Mouse (Mus musculus): ENCODE data around the gene Slc10a7. TPM values are rescaled to one million over a fixed set of nuclear protein-coding genes. Genes with fewer than 3 reads are reported as not detected.
A peak's percentile ranks its signal among the peaks of the same experiment; 100 is the strongest.
"Not testable (repeated sequence)": the region's sequence is repeated elsewhere in the genome, so short reads cannot be mapped to it uniquely, and the experiment has no call there.

Slc10a7 gene
- polyA plus RNA-seq, 1 experiment from 2014 or later, result 19.2 TPM

- no peaks in the 10 kb centered on the region for H3K27me3 ChIP-seq
- peaks cover 28% of the 10 kb centered on the region for H3K36me3 ChIP-seq
- H3K27ac ChIP-seq, result no peak overlapping the region
- no peak overlapping the region for H3K4me2 ChIP-seq
- ATAC-seq (replicated peaks; ENCODE audit: low FRiP score), result no peak
- H3K4me3 ChIP-seq (replicated peaks), result no peak overlapping the region
- H3K4me1 ChIP-seq, result no peaks in the 10 kb centered on the region
- no peaks in the 10 kb centered on the region for H3K9me3 ChIP-seq (replicated peaks)
- no peak overlapping the region for H3K9ac ChIP-seq
- 70% methylated on average over 11 of the region's 11 CpGs for WGBS
Measured at GRCm38 (mm10) chr8:78703068-78703820, 194.1 kb downstream of the Slc10a7 start.

DNA sequence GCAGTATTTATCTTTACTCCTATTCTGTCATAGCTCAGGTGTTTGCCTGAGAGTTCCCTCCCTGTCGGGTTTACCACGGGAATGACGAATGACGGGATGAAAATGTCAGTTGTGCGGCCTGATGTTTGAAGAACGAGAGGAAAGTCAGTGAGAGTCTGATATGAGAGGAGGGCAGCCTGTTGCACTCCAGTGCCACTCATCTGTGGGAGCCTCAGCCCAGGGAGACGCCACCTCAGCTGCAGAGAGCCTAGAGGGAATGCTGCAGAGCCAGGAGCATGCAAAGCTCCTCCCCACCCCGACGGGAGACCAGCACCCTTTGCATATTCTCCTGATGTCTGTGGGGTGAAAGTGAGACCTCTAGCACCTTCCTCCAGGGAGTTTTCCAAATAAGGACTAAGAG, 196.8 kb downstream of the Slc10a7 start:
- no peak for ATAC-seq (replicated peaks; ENCODE audit: low FRiP score)
- Histone ChIP-seq H3K27me3 (no peaks in the 10 kb centered on the region), H3K36me3 (peaks cover 29% of the 10 kb centered on the region), H3K27ac (no peak overlapping the region), H3K4me2 (no peak overlapping the region), H3K9me3 (replicated peaks) (no peaks in the 10 kb centered on the region), H3K4me1 (no peaks in the 10 kb centered on the region), H3K4me3 (replicated peaks) (no peak overlapping the region), H3K9ac (no peak overlapping the region)
- 38% methylated on average over 9 of the region's 9 CpGs for WGBS

- no peak overlapping the region for H3K27ac ChIP-seq
- no peak overlapping the region for H3K4me2 ChIP-seq
- 74% methylated on average over 11 of the region's 11 CpGs for WGBS
- no peaks in the 10 kb centered on the region for H3K27me3 ChIP-seq
- H3K9ac ChIP-seq, result no peak overlapping the region
- H3K4me3 ChIP-seq (replicated peaks), result no peak overlapping the region
- ATAC-seq (replicated peaks; ENCODE audit: low FRiP score), result no peak
- H3K36me3 ChIP-seq, result peaks cover 14% of the 10 kb centered on the region; the same call in 1 of the 2 replicates
- H3K4me1 ChIP-seq, result no peaks in the 10 kb centered on the region
- H3K9me3 ChIP-seq (replicated peaks), result no peaks in the 10 kb centered on the region
Measured at GRCm38 (mm10) chr8:78709948-78710644, 200.9 kb downstream of the Slc10a7 start.

- Histone ChIP-seq H3K9ac (no peak overlapping the region), H3K4me2 (no peak overlapping the region), H3K4me1 (no peaks in the 10 kb centered on the region), H3K4me3 (replicated peaks) (no peak overlapping the region), H3K27me3 (no peaks in the 10 kb centered on the region), H3K27ac (no peak overlapping the region), H3K36me3 (peaks cover 14% of the 10 kb centered on the region; the same call in 1 of the 2 replicates), H3K9me3 (replicated peaks) (no peaks in the 10 kb centered on the region)
- 91% methylated on average over 10 of the region's 10 CpGs for WGBS
- no peak for ATAC-seq (replicated peaks; ENCODE audit: low FRiP score)
Measured at GRCm38 (mm10) chr8:78710961-78711360, 201.8 kb downstream of the Slc10a7 start.

- Histone ChIP-seq H3K9ac (no peak overlapping the region), H3K36me3 (peaks cover 3% of the 10 kb centered on the region; the same call in 1 of the 2 replicates), H3K27ac (no peak overlapping the region), H3K9me3 (replicated peaks) (no peaks in the 10 kb centered on the region), H3K4me2 (no peak overlapping the region), H3K4me1 (peaks cover 8% of the 10 kb centered on the region), H3K27me3 (no peaks in the 10 kb centered on the region), H3K4me3 (replicated peaks) (no peak overlapping the region)
- no peak for ATAC-seq (replicated peaks; ENCODE audit: low FRiP score)
- WGBS, result 78% methylated on average over 4 of the region's 4 CpGs
Measured at GRCm38 (mm10) chr8:78714880-78715279, 205.7 kb downstream of the Slc10a7 start.

- Histone ChIP-seq H3K27me3 (no peaks in the 10 kb centered on the region), H3K36me3 (no peaks in the 10 kb centered on the region), H3K4me1 (peaks cover 22% of the 10 kb centered on the region), H3K4me3 (replicated peaks) (no peak overlapping the region), H3K9ac (no peak overlapping the region), H3K4me2 (no peak overlapping the region), H3K9me3 (replicated peaks) (no peaks in the 10 kb centered on the region), H3K27ac (no peak overlapping the region)
- ATAC-seq (replicated peaks; ENCODE audit: low FRiP score), result no peak
- 92% methylated on average over 7 of the region's 7 CpGs for WGBS
Measured at GRCm38 (mm10) chr8:78716546-78716945, 207.4 kb downstream of the Slc10a7 start.

- H3K27ac ChIP-seq; H3K9me3 ChIP-seq (replicated peaks); ATAC-seq (replicated peaks; ENCODE audit: low FRiP score); H3K9ac ChIP-seq; H3K36me3 ChIP-seq; H3K4me2 ChIP-seq; H3K27me3 ChIP-seq; H3K4me3 ChIP-seq (replicated peaks): not testable (repeated sequence)
- peaks cover 22% of the 10 kb centered on the region for H3K4me1 ChIP-seq
- WGBS, result 88% methylated on average over 10 of the region's 10 CpGs
Measured at GRCm38 (mm10) chr8:78717191-78717590, 208.0 kb downstream of the Slc10a7 start.

GRCm38 (mm10) chr8:78719279-78720040, 210.3 kb downstream of the Slc10a7 start:
- Histone ChIP-seq H3K9ac (no peak overlapping the region), H3K4me3 (replicated peaks) (no peak overlapping the region), H3K4me1 (peaks cover 22% of the 10 kb centered on the region), H3K27ac (peak overlapping the region; percentile 51; the same call in 1 of the 2 replicates), H3K4me2 (no peak overlapping the region), H3K9me3 (replicated peaks) (no peaks in the 10 kb centered on the region), H3K36me3 (0 out of 2 replicates have a peak, but pooled peaks cover 4% of the 10 kb centered on the region), H3K27me3 (no peaks in the 10 kb centered on the region)
- ATAC-seq (replicated peaks; ENCODE audit: low FRiP score), result no peak
- WGBS, result 76% methylated on average over 10 of the region's 10 CpGs

- no peak for ATAC-seq (replicated peaks; ENCODE audit: low FRiP score)
- Histone ChIP-seq H3K27ac (peak overlapping the region; percentile 51), H3K9ac (no peak overlapping the region), H3K4me3 (replicated peaks) (no peak overlapping the region), H3K9me3 (replicated peaks) (no peaks in the 10 kb centered on the region), H3K4me1 (peaks cover 22% of the 10 kb centered on the region), H3K4me2 (no peak overlapping the region), H3K36me3 (0 out of 2 replicates have a peak, but pooled peaks cover 4% of the 10 kb centered on the region), H3K27me3 (no peaks in the 10 kb centered on the region)
- 45% methylated on average over 8 of the region's 8 CpGs for whole genome bisulfite sequencing
Measured at GRCm38 (mm10) chr8:78720041-78720414, 210.9 kb downstream of the Slc10a7 start.

GRCm38 (mm10) chr8:78721576-78721975, 212.4 kb downstream of the Slc10a7 start:
- no peaks in the 10 kb centered on the region for H3K9me3 ChIP-seq (replicated peaks)
- H3K4me1 ChIP-seq, result peaks cover 22% of the 10 kb centered on the region
- no peaks in the 10 kb centered on the region for H3K27me3 ChIP-seq
- H3K27ac ChIP-seq, result peak overlapping the region; percentile 52; the same call in 1 of the 2 replicates
- 0 out of 2 replicates have a peak, but pooled peaks cover 4% of the 10 kb centered on the region for H3K36me3 ChIP-seq
- H3K9ac ChIP-seq, result no peak overlapping the region
- ATAC-seq (replicated peaks; ENCODE audit: low FRiP score), result no peak
- WGBS, result 88% methylated on average over 5 of the region's 5 CpGs
- H3K4me2 ChIP-seq, result no peak overlapping the region
- H3K4me3 ChIP-seq (replicated peaks), result no peak overlapping the region

GRCm38 (mm10) chr8:78722201-78722600, 213.1 kb downstream of the Slc10a7 start:
- no peaks in the 10 kb centered on the region for H3K27me3 ChIP-seq
- no peaks in the 10 kb centered on the region for H3K9me3 ChIP-seq (replicated peaks)
- peaks cover 22% of the 10 kb centered on the region for H3K4me1 ChIP-seq
- H3K27ac ChIP-seq, result no peak overlapping the region
- no peak overlapping the region for H3K9ac ChIP-seq
- H3K36me3 ChIP-seq, result 0 out of 2 replicates have a peak, but pooled peaks cover 4% of the 10 kb centered on the region
- no peak overlapping the region for H3K4me2 ChIP-seq
- no peak for ATAC-seq (replicated peaks; ENCODE audit: low FRiP score)
- no peak overlapping the region for H3K4me3 ChIP-seq (replicated peaks)
- WGBS, result 69% methylated on average over 7 of the region's 7 CpGs

GRCm38 (mm10) chr8:78724832-78725231, 215.7 kb downstream of the Slc10a7 start:
- Histone ChIP-seq H3K9ac (no peak overlapping the region), H3K4me3 (replicated peaks) (no peak overlapping the region), H3K27ac (no peak overlapping the region), H3K36me3 (peaks cover 11% of the 10 kb centered on the region; the same call in 1 of the 2 replicates), H3K4me1 (peaks cover 27% of the 10 kb centered on the region), H3K9me3 (replicated peaks) (no peaks in the 10 kb centered on the region), H3K4me2 (no peak overlapping the region), H3K27me3 (no peaks in the 10 kb centered on the region)
- ATAC-seq (replicated peaks; ENCODE audit: low FRiP score), result no peak
- WGBS, result 91% methylated on average over 4 of the region's 4 CpGs
